22 mouse cellular contexts compared by ENCODE assay signal in the genomic region with DNA sequence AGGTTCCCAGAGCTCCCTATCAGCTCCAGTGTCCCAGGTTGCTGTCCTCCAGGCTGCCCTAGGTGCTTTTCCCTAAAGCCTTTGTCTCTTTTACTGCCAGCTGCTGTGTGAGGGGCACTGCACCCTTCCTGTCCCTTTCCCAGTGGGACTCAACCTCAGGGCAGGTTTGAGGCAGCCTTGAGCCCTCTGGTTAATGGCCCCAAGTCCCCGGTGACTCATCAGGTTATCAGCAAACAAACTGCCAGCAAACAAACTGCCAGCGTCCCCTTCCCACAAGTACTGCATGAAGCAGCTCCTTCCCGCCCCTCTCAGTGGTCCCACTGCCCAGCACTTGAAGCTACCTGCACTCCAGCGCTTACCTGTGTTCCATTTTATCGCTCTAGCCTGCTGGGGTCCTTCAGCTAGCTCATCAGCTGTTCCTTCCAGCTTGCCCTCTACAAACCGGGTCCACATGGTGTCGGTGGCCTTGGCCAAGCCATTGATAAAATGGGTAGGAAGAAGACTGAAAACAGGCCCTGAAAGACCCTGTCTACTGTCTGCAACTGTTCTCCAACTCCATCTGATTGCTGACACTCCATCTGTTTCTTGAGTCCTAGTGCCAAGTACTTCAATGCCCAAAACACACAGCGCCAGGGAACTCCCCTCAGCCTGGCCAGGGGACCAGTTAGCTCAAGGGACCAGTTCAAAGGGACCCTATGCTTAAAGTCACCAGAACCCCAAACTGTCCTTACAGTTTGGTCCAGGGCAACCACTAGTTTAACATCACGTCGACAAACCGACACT. TPM values are rescaled to one million over a fixed set of nuclear protein-coding genes. Genes with fewer than 3 reads are reported as not detected.
"Had no signal": no experiment of that assay in that cellular context is flagged by ENCODE, and none has a peak within 500 bp of the region (broad histone marks: within the 10 kb centered on the region; RNA-seq: fewer than 3 reads in every experiment).

No protein-coding gene starts in this region.

- H3K4me2 ChIP-seq: limb, embryonic 12.5 days; limb, embryonic 15.5 days; liver, embryonic 11.5 days; lung, embryonic 14.5 days; midbrain, embryonic 13.5 days had no signal

- DNase-seq: kidney, postnatal 36 days; layer of hippocampus, postnatal 36 days; liver, postnatal 0 days; lung, embryonic 14.5 days; retina, postnatal 1 day; thymus, adult 18-20 months; thymus, postnatal 36 days had no signal

- H3K27me3 ChIP-seq: limb, embryonic 15.5 days had no signal

- H3K9me3 ChIP-seq: limb, embryonic 12.5 days; limb, embryonic 15.5 days; midbrain, embryonic 13.5 days had no signal

- H3K4me3 ChIP-seq: left cerebral cortex, adult 2 months; limb, embryonic 12.5 days; limb, embryonic 15.5 days; midbrain, embryonic 13.5 days had no signal

- ATAC-seq: liver, postnatal 0 days; lung, postnatal 0 days; midbrain, embryonic 13.5 days had no signal

- H3K36me3 ChIP-seq: limb, embryonic 12.5 days; limb, embryonic 15.5 days; midbrain, embryonic 13.5 days had no signal

- H3K27ac ChIP-seq: kidney, postnatal 0 days; left cerebral cortex, adult 2 months; liver, embryonic 14.5 days; macrophage; midbrain, embryonic 13.5 days had no signal

- H3K9ac ChIP-seq: limb, embryonic 12.5 days; limb, embryonic 15.5 days; liver, embryonic 14.5 days; liver, postnatal 0 days; lung, embryonic 14.5 days; midbrain, embryonic 13.5 days had no signal

RNA-seq across cellular contexts. Expression of a gene that starts 18.4 kb away (rescaled TPM):
- total RNA-seq: left cerebral cortex, postnatal 10 days; megakaryocyte, adult 5-6 weeks; midbrain, postnatal 0 days had no signal
- polyA plus RNA-seq: kidney, embryonic 14.5 days; limb, embryonic 12.5 days; liver, embryonic 11.5 days; liver, postnatal 0 days; macrophage; midbrain, embryonic 13.5 days; neural tube, embryonic 11.5 days; neural tube, embryonic 14.5 days had no signal
